Mouse (Mus musculus): ENCODE results near the gene Rasgrp4. TPM values are rescaled to one million over a fixed set of nuclear protein-coding genes. Genes with fewer than 3 reads are reported as not detected.
"Not testable (repeated sequence)": the region's sequence is repeated elsewhere in the genome, so short reads cannot be mapped to it uniquely, and the experiment has no call there.

Gene Rasgrp4
- polyA plus RNA-seq, 1 experiment from 2014 or later: 0.76 TPM

GRCm38 (mm10) chr7:29194230-29194629, 59.6 kb downstream of the Rasgrp4 start:
- ATAC-seq (ENCODE audit: insufficient read depth, low FRiP score, low read depth): peak; percentile 60; the same call in 1 of the 2 replicates
- not testable (repeated sequence) for H3K27ac ChIP-seq; H3K4me1 ChIP-seq; H3K36me3 ChIP-seq; H3K9me3 ChIP-seq; H3K4me2 ChIP-seq; H3K27me3 ChIP-seq (replicated peaks); H3K4me3 ChIP-seq (replicated peaks); H3K9ac ChIP-seq
- 80% methylated on average over 1 of the region's 1 CpGs for WGBS

- no peaks in the 10 kb centered on the region for H3K36me3 ChIP-seq
- no peak overlapping the region for H3K27ac ChIP-seq
- 74% methylated on average over 6 of the region's 6 CpGs for WGBS
- no peak overlapping the region for H3K4me2 ChIP-seq
- H3K4me3 ChIP-seq (replicated peaks): no peak overlapping the region
- H3K27me3 ChIP-seq (replicated peaks): no peaks in the 10 kb centered on the region
- H3K9me3 ChIP-seq: no peaks in the 10 kb centered on the region
- no peaks in the 10 kb centered on the region for H3K4me1 ChIP-seq
- ATAC-seq (ENCODE audit: insufficient read depth, low FRiP score, low read depth): no peak
- H3K9ac ChIP-seq: no peak overlapping the region
Observed at GRCm38 (mm10) chr7:29202577-29202976, 67.9 kb downstream of the Rasgrp4 start.

Other genes with a start within 250 kb of the Rasgrp4 start
- 319 and 341 TPM in 2 replicates for gene Actn4, start 172.5 kb upstream of the Rasgrp4 start, polyA plus RNA-seq (2015; fragmentation: Nextera tagmentation; extraction: Ambion mirVana)
- gene Eif3k, start 153.0 kb upstream of the Rasgrp4 start, polyA plus RNA-seq (2015; fragmentation: Nextera tagmentation; extraction: Ambion mirVana): 370 and 373 TPM in 2 replicates
- 7.8 and 9.3 TPM in 2 replicates for gene Map4k1, start 152.8 kb upstream of the Rasgrp4 start, polyA plus RNA-seq (2015; fragmentation: Nextera tagmentation; extraction: Ambion mirVana)
- gene Ryr1, start 9.7 kb upstream of the Rasgrp4 start, polyA plus RNA-seq (2015; fragmentation: Nextera tagmentation; extraction: Ambion mirVana): 0.30 and 0.76 TPM in 2 replicates
- 24.8 and 26.7 TPM in 2 replicates for gene Fam98c, start 21.4 kb downstream of the Rasgrp4 start, polyA plus RNA-seq (2015; fragmentation: Nextera tagmentation; extraction: Ambion mirVana)
- gene Ggn, start 35.4 kb downstream of the Rasgrp4 start, polyA plus RNA-seq (2015; fragmentation: Nextera tagmentation; extraction: Ambion mirVana): 0.42 and 0.66 TPM in 2 replicates
- gene Spred3, start 35.6 kb downstream of the Rasgrp4 start, polyA plus RNA-seq (2015; fragmentation: Nextera tagmentation; extraction: Ambion mirVana): 1.9 and 2.2 TPM in 2 replicates
- gene Psmd8, start 45.9 kb downstream of the Rasgrp4 start, polyA plus RNA-seq (2015; fragmentation: Nextera tagmentation; extraction: Ambion mirVana): 225 and 237 TPM in 2 replicates
- 0.60 and 1.2 TPM in 2 replicates for gene Catsperg1, start 79.2 kb downstream of the Rasgrp4 start, polyA plus RNA-seq (2015; fragmentation: Nextera tagmentation; extraction: Ambion mirVana)
- 1.6 and 1.9 TPM in 2 replicates for gene Kcnk6, start 97.7 kb downstream of the Rasgrp4 start, polyA plus RNA-seq (2015; fragmentation: Nextera tagmentation; extraction: Ambion mirVana)
- 83.7 and 85.8 TPM in 2 replicates for gene Yif1b, start 103.5 kb downstream of the Rasgrp4 start, polyA plus RNA-seq (2015; fragmentation: Nextera tagmentation; extraction: Ambion mirVana)
- 67.4 and 70.6 TPM in 2 replicates for gene 2200002D01Rik, start 113.6 kb downstream of the Rasgrp4 start, polyA plus RNA-seq (2015; fragmentation: Nextera tagmentation; extraction: Ambion mirVana)
- gene Spint2, start 147.1 kb downstream of the Rasgrp4 start, polyA plus RNA-seq (2015; fragmentation: Nextera tagmentation; extraction: Ambion mirVana): 525 and 574 TPM in 2 replicates
- gene Ppp1r14a, start 154.5 kb downstream of the Rasgrp4 start, polyA plus RNA-seq (2015; fragmentation: Nextera tagmentation; extraction: Ambion mirVana): 42.7 and 56.7 TPM in 2 replicates
- 7.6 and 8.2 TPM in 2 replicates for gene Dpf1, start 169.1 kb downstream of the Rasgrp4 start, polyA plus RNA-seq (2015; fragmentation: Nextera tagmentation; extraction: Ambion mirVana)

Data from stomach, embryonic 15.5 days (tissue).